Mouse (Mus musculus): ENCODE results near the gene Scap.
"Not testable (repeated sequence)": the region's sequence is repeated elsewhere in the genome, so short reads cannot be mapped to it uniquely, and the experiment has no call there.

Gene Scap

DNA sequence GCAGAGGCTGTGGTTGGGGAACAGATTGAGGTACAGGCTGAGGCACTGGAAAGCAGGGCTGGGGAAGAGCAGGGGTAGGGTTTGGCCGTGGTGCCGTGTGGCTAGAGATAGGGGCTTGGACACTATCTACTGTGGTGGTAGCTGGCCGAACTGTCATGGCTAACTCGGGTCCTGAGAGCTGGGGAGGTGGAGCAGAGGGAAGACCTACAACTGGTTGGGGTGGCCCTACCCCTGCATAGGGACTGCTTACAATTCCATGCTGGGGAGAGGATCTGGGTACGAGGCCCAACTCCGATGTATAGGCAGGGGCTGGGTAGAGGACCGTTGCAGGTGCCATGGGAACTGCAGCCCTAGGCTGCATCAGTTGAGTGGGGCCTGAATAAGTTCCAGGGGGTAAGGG, 54.9 kb downstream of the Scap start:
- DNase-seq = no peak

GRCm38 (mm10) chr9:110390843-110391242, 57.8 kb downstream of the Scap start:
- DNase-seq = no peak

- DNase-seq = no peak
Measured at GRCm38 (mm10) chr9:110393295-110393694, 60.2 kb downstream of the Scap start.

DNA sequence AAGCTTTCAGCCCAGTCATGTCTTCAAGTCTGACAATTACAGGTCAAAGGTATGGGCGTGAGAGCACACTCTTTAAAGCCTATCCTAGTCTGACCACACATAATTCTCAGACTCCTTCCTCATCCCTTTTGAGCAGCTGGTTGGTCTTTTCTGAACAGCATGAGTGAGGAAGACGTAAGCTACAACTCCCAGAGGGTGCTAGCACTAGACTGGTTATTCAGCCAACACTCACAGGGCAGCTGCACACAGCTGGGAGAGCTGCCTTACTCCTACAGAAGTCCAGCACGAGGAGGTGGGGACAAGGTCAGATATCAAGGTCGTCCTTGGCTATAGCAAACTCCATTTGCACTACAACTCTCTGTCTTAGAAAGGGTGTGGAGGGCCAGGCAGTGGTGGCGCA, 67.6 kb downstream of the Scap start:
- no peak for DNase-seq

GRCm38 (mm10) chr9:110402731-110403130, 69.6 kb downstream of the Scap start:
- no peak for DNase-seq

- DNase-seq = not testable (repeated sequence)
Measured at GRCm38 (mm10) chr9:110403240-110403639, 70.2 kb downstream of the Scap start.

DNA sequence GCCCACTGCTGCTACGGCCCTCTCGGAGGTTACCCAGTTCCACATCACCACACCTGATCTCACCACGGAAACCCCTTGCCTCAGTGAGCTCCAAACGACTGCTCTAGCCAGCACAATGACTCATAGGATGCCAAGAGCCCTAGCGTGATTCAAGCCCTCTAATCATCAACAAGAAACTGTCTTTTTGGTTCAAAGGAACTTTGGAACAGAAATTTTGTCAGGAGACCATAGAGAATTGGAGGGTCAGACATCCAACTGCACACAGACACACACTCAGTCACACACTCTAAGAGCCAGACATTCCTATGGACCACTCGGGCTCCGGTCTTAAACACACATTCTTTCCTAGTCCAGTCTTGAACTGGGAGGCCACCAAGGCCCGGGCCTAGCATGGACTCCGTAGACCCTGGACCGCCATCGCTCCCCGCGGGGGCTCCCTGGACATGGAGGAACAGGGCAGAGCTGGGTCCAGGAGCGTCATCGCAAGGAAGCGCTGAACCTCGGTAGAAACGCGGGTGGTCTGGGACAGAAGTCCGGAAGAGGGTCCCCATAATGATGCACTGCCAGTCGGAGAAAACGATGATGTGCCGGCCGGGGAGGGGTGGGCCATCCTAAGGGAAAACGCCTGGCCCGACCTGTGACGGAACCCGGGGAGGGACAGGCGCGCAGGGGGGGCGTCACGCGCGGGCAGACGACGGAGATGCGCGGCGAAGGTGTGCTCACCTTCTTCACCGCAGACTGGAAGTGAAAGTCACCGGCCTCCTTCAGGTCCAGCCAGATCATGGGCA, 74.4 kb downstream of the Scap start:
- DNase-seq = no peak

DNA sequence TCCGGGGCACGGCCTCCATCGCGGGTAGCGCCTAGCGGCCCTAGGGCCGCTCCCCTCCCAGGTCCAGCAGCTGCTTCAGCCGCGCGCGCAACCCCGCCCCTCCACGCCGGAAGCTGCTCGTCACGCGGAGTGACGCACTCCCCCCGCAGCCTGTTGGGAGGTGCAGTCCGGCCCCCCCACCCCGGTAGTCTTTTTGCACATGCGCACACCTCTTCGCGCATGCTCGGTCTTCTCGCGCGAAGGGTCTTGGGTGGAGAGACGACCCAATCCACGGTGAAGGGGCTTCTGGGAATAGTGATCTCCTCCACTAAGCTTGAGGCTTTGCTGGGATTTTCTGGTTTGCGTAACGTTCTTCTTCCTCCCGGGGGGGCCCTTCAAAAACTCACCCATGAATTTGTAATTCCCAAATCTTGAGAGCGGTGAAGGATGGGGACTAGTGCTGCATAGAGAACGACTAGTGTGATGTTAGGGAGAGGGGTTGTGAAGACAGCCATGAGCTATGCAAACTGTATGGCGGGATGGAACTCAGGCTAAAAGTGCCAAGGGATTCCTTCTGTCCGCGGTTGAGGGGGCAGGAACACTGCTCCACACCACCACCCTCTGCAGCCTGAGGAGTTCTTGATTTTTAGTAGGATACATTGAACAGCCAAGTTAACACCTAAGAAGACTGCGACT, 75.1 kb downstream of the Scap start, which contains the start of gene Ptpn23:
Ptpn23 (minus strand) TSS at position 115 of the 675 bp plus-strand sequence.
- DNase-seq = peak; percentile 96

DNA sequence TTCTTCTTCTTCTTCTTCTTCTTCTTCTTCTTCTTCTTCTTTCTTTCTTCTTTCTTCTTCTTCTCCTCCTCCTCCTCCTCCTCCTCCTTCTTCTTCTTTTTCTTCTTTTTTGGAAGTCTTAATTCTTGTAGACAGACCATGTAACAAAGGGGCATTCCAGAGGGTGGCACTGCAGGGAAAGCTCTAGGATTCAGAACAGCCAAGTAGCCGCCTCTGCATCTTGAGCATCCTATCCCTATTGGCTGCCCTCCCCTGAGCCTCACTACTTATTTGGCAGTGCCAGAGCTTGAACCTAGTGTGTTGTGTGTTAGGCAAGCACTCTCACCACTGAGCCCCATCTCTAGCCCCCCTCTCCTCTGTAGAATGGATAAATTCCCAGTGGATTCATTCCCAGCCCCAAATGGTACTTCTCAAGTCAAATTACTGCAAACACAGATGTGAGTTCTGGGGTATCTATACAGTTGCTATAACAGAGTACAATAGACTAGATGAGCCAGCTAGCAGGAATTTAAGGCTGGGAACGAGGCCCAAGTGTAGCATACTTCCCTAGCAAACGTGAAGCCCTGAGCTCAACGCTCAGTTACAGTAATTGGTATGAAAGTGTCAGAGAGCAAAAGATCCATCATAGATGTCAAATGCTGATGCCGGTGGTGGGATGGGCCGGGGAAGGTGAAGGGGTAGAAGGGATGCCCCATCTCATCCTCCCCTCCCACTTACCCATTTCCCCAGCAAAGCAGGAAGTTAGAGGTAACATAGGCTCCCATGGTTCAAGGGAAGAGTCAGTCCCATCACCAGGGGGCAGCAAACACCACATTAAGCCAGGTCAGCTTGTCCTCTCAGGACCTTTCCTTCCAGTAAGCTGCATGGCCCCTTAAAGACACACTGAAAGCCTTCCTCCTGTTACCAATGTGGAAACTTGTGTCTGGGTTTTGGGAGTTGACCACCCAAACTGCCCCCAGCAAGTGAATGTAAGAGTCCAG, 78.1 kb downstream of the Scap start:
- DNase-seq = peak; percentile 78

- DNase-seq = no peak
Measured at GRCm38 (mm10) chr9:110412926-110413325, 79.8 kb downstream of the Scap start.

DNA sequence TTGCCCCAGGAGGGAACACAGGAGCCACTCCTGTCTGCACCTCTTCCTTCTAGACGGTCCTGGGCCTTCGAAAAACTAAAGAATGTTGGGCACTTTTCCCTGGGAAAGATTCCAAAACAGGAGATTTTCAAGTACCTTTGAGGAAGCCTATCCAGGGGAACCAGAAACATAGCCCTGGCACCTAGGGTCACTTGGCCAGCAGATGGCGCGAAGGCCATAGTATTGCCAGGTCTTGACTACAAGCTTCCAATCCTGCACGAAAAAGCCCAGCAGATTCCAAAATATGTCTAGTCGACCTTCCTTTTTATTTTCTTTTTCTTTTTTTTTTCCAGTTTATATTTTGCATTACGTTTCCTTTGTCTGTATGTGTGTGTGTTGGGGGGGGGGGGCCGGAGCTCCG, 80.7 kb downstream of the Scap start:
- DNase-seq = no peak

DNA sequence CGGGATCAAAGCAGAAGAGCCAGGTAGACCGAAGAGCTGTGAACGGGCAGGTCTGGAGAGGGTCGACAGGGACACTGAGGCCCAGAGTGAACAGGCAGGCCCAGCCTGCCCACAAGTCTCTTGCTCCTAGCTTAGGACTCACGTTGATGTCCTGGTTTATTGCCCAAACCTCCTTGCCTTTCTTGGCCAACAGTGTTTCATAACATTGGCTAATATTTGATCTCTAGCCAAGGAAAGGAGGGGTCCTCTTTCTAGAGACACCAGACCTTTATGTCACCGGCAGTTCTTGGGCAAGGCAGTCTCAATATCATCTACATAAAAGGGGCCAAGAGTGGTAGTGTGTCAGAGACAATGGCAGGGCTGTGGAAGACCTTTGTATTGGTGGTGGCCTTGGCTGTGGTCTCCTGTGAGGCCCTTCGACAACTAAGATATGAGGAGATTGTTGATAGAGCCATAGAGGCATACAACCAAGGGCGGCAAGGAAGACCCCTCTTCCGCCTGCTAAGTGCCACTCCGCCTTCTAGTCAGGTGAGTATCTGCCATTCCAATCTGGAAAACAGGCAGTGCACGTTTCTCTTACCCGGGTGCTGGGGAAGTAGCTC, 86.5 kb downstream of the Scap start, which contains the start of gene Ngp:
Ngp (plus strand) TSS at position 237 of the 602 bp plus-strand sequence.
- no peak for DNase-seq

DNA sequence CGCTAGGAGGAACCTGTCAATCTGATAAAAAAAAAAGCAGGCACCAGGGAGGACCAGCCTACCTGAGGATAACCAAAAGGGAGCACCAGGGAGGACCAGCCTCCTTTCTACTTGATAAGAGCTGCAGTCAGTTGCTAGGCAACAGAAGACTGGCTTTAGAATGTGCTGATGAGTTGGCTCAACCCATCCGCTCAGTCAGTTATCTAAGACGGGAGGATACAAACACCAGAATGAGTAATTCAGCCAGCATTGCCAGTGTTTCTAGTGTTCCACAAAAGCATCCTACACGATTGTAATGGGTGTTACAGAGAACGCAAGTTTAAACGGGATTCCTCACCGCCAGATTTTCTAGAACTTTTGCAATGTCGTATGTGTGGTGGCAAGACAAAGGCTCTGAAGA, 98.2 kb downstream of the Scap start:
- peak; percentile 83 for DNase-seq

DNA sequence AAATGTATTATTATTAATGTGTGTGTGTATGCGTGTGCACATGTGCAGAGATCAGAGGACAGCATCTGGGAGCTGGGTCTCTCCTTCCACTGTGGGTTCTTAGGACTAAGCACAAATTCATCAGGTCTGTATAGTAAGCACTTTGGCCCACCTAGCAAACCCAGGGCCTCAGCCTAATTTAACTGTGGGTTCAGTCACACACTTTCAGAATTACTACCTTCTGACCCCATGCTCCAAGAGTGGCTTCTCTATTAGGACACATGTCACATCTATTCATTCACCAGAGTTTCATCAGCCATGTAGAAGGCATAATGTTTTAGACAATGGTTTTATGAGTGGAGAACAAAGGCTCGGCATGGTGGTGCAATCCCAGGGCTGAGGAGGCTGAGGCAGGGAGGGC, 100.0 kb downstream of the Scap start:
- DNase-seq = no peak
